9 mouse cellular contexts compared by ENCODE assay signal in genomic region chr4:87570470-87570891, GRCm38 (mm10).
A peak's percentile ranks its signal among the peaks of the same experiment; 100 is the strongest.
DNase-seq lines count a peak whose midpoint lies in the region; ATAC-seq and TF ChIP-seq lines count a peak whose summit lies in the region.
"Had no signal": no experiment of that assay in that cellular context is flagged by ENCODE, and none has a peak within 500 bp of the region (broad histone marks: within the 10 kb centered on the region; RNA-seq: fewer than 3 reads in every experiment).

No protein-coding gene starts in this region.

- ATAC-seq in forebrain, embryonic 13.5 days = peak; percentile 93
- no peak for ATAC-seq in forebrain, embryonic 11.5 days (replicated peaks; ENCODE audit: low FRiP score)
- peak; percentile 89 for ATAC-seq in forebrain, postnatal 0 days
- ATAC-seq in neural tube, embryonic 14.5 days (ENCODE audit: low read depth) = peak; percentile 98
- ATAC-seq in activated CD4-positive, CD25-positive, alpha-beta regulatory T cell, adult 4 months = no peak

- no peak overlapping the region for H3K9ac ChIP-seq in forebrain, embryonic 13.5 days
- no peak overlapping the region for H3K9ac ChIP-seq in forebrain, embryonic 11.5 days (ENCODE audit: low read length)
- H3K9ac ChIP-seq in forebrain, postnatal 0 days = no peak overlapping the region; the same call in 1 of the 2 replicates
- no peak overlapping the region for H3K9ac ChIP-seq in neural tube, embryonic 14.5 days (replicated peaks; ENCODE audit: low read depth, low read length)
- H3K9ac ChIP-seq: stomach, embryonic 15.5 days had no signal

- no peak overlapping the region for H3K27ac ChIP-seq in forebrain, embryonic 13.5 days
- H3K27ac ChIP-seq in forebrain, embryonic 11.5 days (ENCODE audit: low read depth, low read length) = no peak overlapping the region
- H3K27ac ChIP-seq in forebrain, postnatal 0 days (ENCODE audit: low read depth, low read length) = no peak overlapping the region
- 0 out of 2 replicates have a peak overlapping the region, but pooled peaks have one; percentile 13 for H3K27ac ChIP-seq in neural tube, embryonic 14.5 days (ENCODE audit: low read depth, low read length)
- H3K27ac ChIP-seq: stomach, embryonic 15.5 days had no signal

- 56% methylated on average over 13 of the region's 13 CpGs for WGBS in forebrain, embryonic 13.5 days
- WGBS in forebrain, embryonic 11.5 days = 77% methylated on average over 13 of the region's 13 CpGs
- WGBS in forebrain, postnatal 0 days = 35% methylated on average over 13 of the region's 13 CpGs
- WGBS in neural tube, embryonic 14.5 days = 12% methylated on average over 13 of the region's 13 CpGs

- no peaks in the 10 kb centered on the region for H3K36me3 ChIP-seq in forebrain, embryonic 13.5 days (ENCODE audit: poor library complexity, severe bottlenecking)
- H3K36me3 ChIP-seq in forebrain, embryonic 11.5 days (ENCODE audit: control insufficient read depth, insufficient read depth, low read length) = no peaks in the 10 kb centered on the region
- no peaks in the 10 kb centered on the region for H3K36me3 ChIP-seq in forebrain, postnatal 0 days (ENCODE audit: insufficient read depth)
- H3K36me3 ChIP-seq in neural tube, embryonic 14.5 days (ENCODE audit: control insufficient read depth, insufficient read depth, low read length) = no peaks in the 10 kb centered on the region
- H3K36me3 ChIP-seq: stomach, embryonic 15.5 days had no signal

- peak overlapping the region; percentile 27 for H3K4me2 ChIP-seq in forebrain, embryonic 13.5 days
- H3K4me2 ChIP-seq in forebrain, embryonic 11.5 days (ENCODE audit: low read depth, low read length, severe bottlenecking) = no peak overlapping the region
- peak overlapping the region; percentile 34 for H3K4me2 ChIP-seq in forebrain, postnatal 0 days (ENCODE audit: low read depth)
- H3K4me2 ChIP-seq in neural tube, embryonic 14.5 days (ENCODE audit: low read depth, low read length) = peak overlapping the region; percentile 39
- H3K4me2 ChIP-seq: stomach, embryonic 15.5 days had no signal

- H3K9me3 ChIP-seq in forebrain, embryonic 13.5 days (replicated peaks) = no peaks in the 10 kb centered on the region
- no peaks in the 10 kb centered on the region for H3K9me3 ChIP-seq in forebrain, embryonic 11.5 days (ENCODE audit: control insufficient read depth, low read length)
- H3K9me3 ChIP-seq in forebrain, postnatal 0 days (ENCODE audit: low read length) = no peaks in the 10 kb centered on the region
- H3K9me3 ChIP-seq in neural tube, embryonic 14.5 days (ENCODE audit: control insufficient read depth, low read length) = no peaks in the 10 kb centered on the region
- H3K9me3 ChIP-seq: stomach, embryonic 15.5 days had no signal

- 0 out of 2 replicates have a peak, but pooled peaks cover 6% of the 10 kb centered on the region for H3K4me1 ChIP-seq in forebrain, embryonic 13.5 days
- H3K4me1 ChIP-seq in forebrain, embryonic 11.5 days (replicated peaks; ENCODE audit: control insufficient read depth, insufficient read depth, low read length) = no peaks in the 10 kb centered on the region
- H3K4me1 ChIP-seq in forebrain, postnatal 0 days (ENCODE audit: insufficient read depth) = no peaks in the 10 kb centered on the region
- H3K4me1 ChIP-seq in neural tube, embryonic 14.5 days (ENCODE audit: control insufficient read depth, insufficient read depth, low read length) = peaks cover 18% of the 10 kb centered on the region; the same call in 1 of the 2 replicates
- H3K4me1 ChIP-seq: stomach, embryonic 15.5 days had no signal

- DNase-seq in forebrain, embryonic 11.5 days (ENCODE audit: low spot score) = no peak
- peak; percentile 12 for DNase-seq in R1 (ENCODE audit: low read depth, low spot score)
- peak; percentile 63 for DNase-seq in forebrain, postnatal 0 days
- DNase-seq in left cerebral cortex, adult 8-10 months (ENCODE audit: low spot score in 2 of 2) = peak; percentile 21 to 30
- DNase-seq in thymus, postnatal 10 days (ENCODE audit: low spot score in 2 of 2) = no peak

- no peaks in the 10 kb centered on the region for H3K27me3 ChIP-seq in forebrain, embryonic 13.5 days
- no peaks in the 10 kb centered on the region for H3K27me3 ChIP-seq in forebrain, embryonic 11.5 days (ENCODE audit: control insufficient read depth, insufficient read depth, low read length)
- H3K27me3 ChIP-seq in forebrain, postnatal 0 days (ENCODE audit: insufficient read depth, low read length) = no peaks in the 10 kb centered on the region
- no peaks in the 10 kb centered on the region for H3K27me3 ChIP-seq in neural tube, embryonic 14.5 days (ENCODE audit: control insufficient read depth, insufficient read depth, low read length)
- H3K27me3 ChIP-seq: stomach, embryonic 15.5 days had no signal

- no peak overlapping the region for H3K4me3 ChIP-seq in forebrain, embryonic 13.5 days
- no peak overlapping the region for H3K4me3 ChIP-seq in forebrain, embryonic 11.5 days (ENCODE audit: low read depth, low read length)
- H3K4me3 ChIP-seq in forebrain, postnatal 0 days (ENCODE audit: low read depth, low read length) = no peak overlapping the region
- peak overlapping the region; percentile 9; the same call in 1 of the 2 replicates for H3K4me3 ChIP-seq in neural tube, embryonic 14.5 days (ENCODE audit: low read depth, low read length)
- H3K4me3 ChIP-seq: stomach, embryonic 15.5 days had no signal

- no peak for TF ChIP-seq CTCF in forebrain, postnatal 0 days (IDR thresholded peaks at IDR 0.05; ENCODE audit: low read depth)

Comparison
In these comparisons a context has a peak if more than half of its experiments do, and no peak if none do; other contexts are left out.
1. ATAC-seq: peak in forebrain, embryonic 13.5 days (single experiment), forebrain, postnatal 0 days (single experiment) and neural tube, embryonic 14.5 days (single experiment); none in forebrain, embryonic 11.5 days (single experiment) and activated CD4-positive, CD25-positive, alpha-beta regulatory T cell, adult 4 months (single experiment).
2. DNase-seq: peak in R1 (single experiment), forebrain, postnatal 0 days (single experiment) and left cerebral cortex, adult 8-10 months (2 of 2); none in forebrain, embryonic 11.5 days (single experiment) and thymus, postnatal 10 days (0 of 2).